Mouse (Mus musculus) E14TG2a.4 (cell line): ENCODE data around the gene Plxdc2.
"Not testable (repeated sequence)": the region's sequence is repeated elsewhere in the genome, so short reads cannot be mapped to it uniquely, and the experiment has no call there.

Experiments
- H3K27me3 ChIP-seq: 2 replicates; pipeline ENCODE4 v1.6.1; 2014; ENCODE audit warnings: low read length, control low read depth; ENCODE audit not compliant: insufficient read depth
- H3K36me3 ChIP-seq: 2 replicates; pipeline ENCODE4 v1.6.1; 2014; ENCODE audit warnings: low read length, control low read depth; ENCODE audit not compliant: insufficient read depth
- H3K4me1 ChIP-seq: replicated peaks from 2 replicates; pipeline ENCODE4 v1.6.1; 2014; ENCODE audit warnings: low read depth, low read length, control low read depth
- H3K4me3 ChIP-seq: replicated peaks from 2 replicates; pipeline ENCODE4 v1.5.1; 2014; ENCODE audit warnings: mild to moderate bottlenecking, low read length
- H3K9me3 ChIP-seq: 2 replicates; pipeline ENCODE4 v1.6.1; 2014; ENCODE audit warnings: low read length, control low read depth
- CTCF ChIP-seq: conservative IDR thresholded peaks from 2 replicates; pipeline ENCODE4 v1.5.1; 2014; ENCODE audit warnings: low read length
- NANOG ChIP-seq: IDR thresholded peaks from 2 replicates; pipeline ENCODE4 v1.6.1; 2014; ENCODE audit warnings: borderline replicate concordance, low read length, mixed read lengths
- POU5F1 ChIP-seq: IDR thresholded peaks from 2 replicates; pipeline ENCODE4 v1.6.1; 2014; ENCODE audit warnings: low read length, borderline replicate concordance

The Plxdc2 gene

DNA sequence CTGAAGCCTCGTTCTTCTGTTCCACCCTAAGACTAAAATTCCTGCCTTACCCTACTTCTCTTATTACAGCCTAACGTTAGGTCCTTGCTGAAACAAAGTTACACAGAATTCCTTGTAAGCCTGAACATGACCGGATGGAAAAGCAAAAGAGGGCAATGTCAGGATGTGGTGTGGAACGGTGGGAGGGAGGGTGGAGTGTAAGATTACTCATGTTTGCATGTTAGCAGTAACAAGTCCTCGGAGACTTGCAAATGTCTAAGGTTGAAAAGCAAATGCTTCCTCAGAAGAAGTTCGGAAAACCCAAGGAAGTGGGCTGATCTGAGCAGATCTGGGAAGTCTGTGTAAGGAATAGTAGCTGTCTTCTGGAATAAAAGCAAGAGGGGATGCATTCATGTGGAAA lies 353.8 kb downstream of the Plxdc2 start:
- H3K27me3 ChIP-seq: no peaks in the 10 kb centered on the region
- H3K9me3 ChIP-seq: no peaks in the 10 kb centered on the region
- H3K36me3 ChIP-seq: no peaks in the 10 kb centered on the region
- no peaks in the 10 kb centered on the region for H3K4me1 ChIP-seq
- no peak for TF ChIP-seq POU5F1
- TF ChIP-seq CTCF: no peak
- TF ChIP-seq NANOG: no peak
- H3K4me3 ChIP-seq: no peak overlapping the region

DNA sequence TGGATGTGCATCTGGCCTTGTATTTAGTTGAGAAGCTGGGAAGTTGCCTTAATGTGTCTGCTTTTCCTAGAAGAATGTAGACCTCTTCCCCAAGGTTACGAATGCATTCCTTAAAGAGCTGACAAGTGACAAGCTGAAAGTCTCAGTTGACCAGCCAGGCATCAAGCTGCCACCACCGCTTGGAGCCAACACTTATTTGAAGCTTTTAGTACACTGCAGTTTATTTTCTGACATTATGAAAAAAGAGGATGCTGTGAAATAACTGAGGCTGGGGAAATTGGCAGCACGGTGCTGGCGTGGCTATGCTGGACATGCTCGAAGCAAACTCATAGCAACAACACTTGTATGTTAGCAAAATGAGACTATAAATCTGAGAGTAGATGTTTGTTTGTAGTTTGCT lies 374.9 kb downstream of the Plxdc2 start:
- Histone ChIP-seq H3K9me3 (no peaks in the 10 kb centered on the region), H3K36me3 (no peaks in the 10 kb centered on the region), H3K4me1 (no peaks in the 10 kb centered on the region), H3K4me3 (no peak overlapping the region), H3K27me3 (no peaks in the 10 kb centered on the region)
- no peak for TF ChIP-seq CTCF
- TF ChIP-seq POU5F1: no peak
- TF ChIP-seq NANOG: no peak

DNA sequence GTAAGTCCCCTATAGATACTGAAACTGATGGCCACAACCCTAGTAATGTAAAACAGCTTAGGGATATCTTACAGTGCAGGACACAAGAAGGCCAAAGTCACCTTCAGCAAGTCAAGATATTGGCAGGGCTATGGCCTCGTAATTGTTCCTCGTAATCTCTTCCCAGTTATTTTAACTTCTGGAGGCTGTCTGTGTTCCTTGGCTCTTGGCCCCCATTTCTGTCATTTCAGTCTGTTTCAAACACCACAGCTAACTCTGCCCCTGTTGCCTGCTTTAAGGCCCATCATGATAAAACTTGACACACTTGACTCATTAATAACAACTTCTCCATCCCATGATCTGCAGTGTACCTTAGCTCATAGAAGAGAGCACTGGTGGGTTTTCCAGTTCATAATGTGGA lies 378.3 kb downstream of the Plxdc2 start:
- TF ChIP-seq NANOG (no peak), POU5F1 (no peak), CTCF (no peak)
- H3K9me3 ChIP-seq: no peaks in the 10 kb centered on the region
- H3K4me3 ChIP-seq: no peak overlapping the region
- H3K27me3 ChIP-seq: no peaks in the 10 kb centered on the region
- no peaks in the 10 kb centered on the region for H3K4me1 ChIP-seq
- no peaks in the 10 kb centered on the region for H3K36me3 ChIP-seq

DNA sequence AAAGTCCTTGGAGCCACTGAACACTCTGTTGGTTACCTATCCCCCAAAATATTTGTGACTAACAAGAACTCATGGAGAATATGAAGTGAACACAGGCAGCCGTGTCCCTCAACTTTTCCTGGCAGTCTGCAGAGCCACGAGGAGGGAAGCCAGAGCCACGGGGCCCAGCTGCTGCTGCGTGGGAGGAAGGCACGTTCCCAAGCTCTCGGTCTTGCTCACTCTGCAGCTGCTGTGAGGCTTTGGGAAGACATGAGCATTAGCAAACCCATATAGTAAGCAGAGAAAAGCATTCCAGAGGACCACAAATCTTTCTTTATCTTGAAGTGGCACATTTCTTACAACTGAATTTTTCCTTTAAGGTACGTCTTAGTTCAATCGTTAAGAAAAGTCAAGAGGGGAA lies 382.1 kb downstream of the Plxdc2 start:
- no peak for TF ChIP-seq POU5F1
- TF ChIP-seq NANOG: no peak
- TF ChIP-seq CTCF: no peak
- Histone ChIP-seq H3K9me3 (no peaks in the 10 kb centered on the region), H3K4me1 (no peaks in the 10 kb centered on the region), H3K4me3 (no peak overlapping the region), H3K36me3 (no peaks in the 10 kb centered on the region), H3K27me3 (no peaks in the 10 kb centered on the region)

DNA sequence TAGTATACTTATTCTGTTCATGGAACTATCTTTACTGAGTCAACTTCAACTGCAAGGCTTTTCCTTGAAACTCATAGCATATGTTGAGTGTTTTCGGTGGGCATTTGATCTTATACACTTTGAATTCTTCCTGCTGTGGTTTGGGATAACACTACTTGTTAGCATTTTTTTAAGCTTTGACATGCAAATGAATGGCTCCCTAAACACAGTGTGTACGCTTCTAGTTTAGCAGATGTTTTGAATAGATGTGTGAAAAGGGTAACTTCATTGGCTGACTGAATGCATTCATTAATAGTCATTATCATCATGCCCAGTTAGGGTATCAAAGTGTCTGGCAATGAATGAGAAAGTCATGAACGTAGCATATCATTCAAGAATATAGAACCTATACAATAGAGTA lies 385.7 kb downstream of the Plxdc2 start:
- Histone ChIP-seq H3K9me3 (no peaks in the 10 kb centered on the region), H3K36me3 (no peaks in the 10 kb centered on the region), H3K27me3 (no peaks in the 10 kb centered on the region), H3K4me3 (no peak overlapping the region), H3K4me1 (no peaks in the 10 kb centered on the region)
- TF ChIP-seq CTCF (no peak), POU5F1 (no peak), NANOG (no peak)

DNA sequence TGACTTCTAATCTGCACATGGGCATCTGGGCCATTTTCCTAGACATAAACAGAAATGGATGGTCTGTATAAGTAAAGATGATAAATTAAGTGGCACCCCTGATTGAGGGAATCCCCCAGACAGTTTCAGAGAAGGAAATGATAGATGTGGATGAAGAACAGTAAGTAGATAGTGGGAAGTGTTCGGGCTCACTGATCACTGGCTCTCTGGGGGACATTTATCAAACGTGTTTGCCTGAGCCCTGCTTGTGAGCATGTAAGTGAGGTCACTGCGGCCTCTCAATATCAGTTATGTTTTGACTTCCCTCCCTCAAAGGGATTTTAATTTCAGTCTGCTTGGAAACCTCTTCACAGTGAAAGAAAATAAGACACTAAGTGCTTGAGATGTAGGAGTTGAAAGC lies 387.5 kb downstream of the Plxdc2 start:
- no peak for TF ChIP-seq CTCF
- no peak for TF ChIP-seq POU5F1
- no peak for TF ChIP-seq NANOG
- Histone ChIP-seq H3K4me3 (no peak overlapping the region), H3K4me1 (no peaks in the 10 kb centered on the region), H3K27me3 (no peaks in the 10 kb centered on the region), H3K9me3 (no peaks in the 10 kb centered on the region), H3K36me3 (no peaks in the 10 kb centered on the region)

DNA sequence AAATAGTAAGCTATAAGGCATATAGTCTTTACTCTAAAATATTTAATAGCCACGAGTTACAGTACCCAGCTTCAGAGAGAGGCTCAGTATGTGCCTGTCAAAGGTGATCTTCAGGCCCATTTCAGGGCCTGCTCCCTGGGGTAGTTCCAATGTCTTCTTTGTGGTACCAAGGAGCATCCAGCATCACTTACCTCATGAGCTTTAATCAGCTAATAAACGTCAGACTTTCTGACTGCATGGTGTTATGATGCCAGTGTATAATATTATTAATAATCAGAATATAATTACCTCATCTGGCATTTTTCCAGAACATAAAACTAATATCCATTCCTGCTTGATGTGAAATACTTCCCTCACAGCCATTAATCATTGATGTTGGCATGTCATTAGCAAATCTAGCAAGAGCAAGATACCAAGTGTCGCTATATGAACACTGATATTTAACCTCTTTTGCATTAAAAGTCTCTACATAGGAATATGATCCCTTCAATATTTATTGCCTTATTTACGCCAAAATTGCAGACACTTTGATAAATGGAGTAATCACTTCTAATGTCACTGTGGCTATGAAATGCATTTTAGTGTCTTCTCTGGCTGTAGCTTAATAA lies 393.3 kb downstream of the Plxdc2 start:
- Histone ChIP-seq H3K9me3 (no peaks in the 10 kb centered on the region), H3K4me1 (no peaks in the 10 kb centered on the region), H3K4me3 (no peak overlapping the region), H3K27me3 (no peaks in the 10 kb centered on the region), H3K36me3 (no peaks in the 10 kb centered on the region)
- TF ChIP-seq NANOG: no peak

DNA sequence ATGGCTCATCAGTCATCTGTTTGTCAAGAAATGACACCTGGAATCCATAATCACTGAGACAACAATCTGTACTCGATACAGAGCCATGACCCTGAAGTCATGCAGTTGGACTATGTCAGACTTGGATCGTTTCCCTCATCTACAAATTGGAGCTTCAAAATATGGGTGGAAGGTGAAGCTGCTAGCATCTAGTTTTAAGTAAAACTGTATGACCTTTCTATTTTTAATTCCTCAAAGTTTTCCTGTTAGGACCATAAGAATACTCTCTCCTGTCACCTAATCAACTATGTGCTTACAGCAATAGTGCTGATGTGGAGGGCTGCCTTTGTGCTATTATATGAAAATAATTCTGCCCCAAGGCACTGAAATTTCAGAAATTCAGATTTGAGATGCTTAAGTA lies 401.1 kb downstream of the Plxdc2 start:
- TF ChIP-seq CTCF: no peak
- no peak for TF ChIP-seq NANOG
- TF ChIP-seq POU5F1: no peak
- Histone ChIP-seq H3K36me3 (no peaks in the 10 kb centered on the region), H3K27me3 (no peaks in the 10 kb centered on the region), H3K4me3 (no peak overlapping the region), H3K9me3 (no peaks in the 10 kb centered on the region), H3K4me1 (no peaks in the 10 kb centered on the region)

DNA sequence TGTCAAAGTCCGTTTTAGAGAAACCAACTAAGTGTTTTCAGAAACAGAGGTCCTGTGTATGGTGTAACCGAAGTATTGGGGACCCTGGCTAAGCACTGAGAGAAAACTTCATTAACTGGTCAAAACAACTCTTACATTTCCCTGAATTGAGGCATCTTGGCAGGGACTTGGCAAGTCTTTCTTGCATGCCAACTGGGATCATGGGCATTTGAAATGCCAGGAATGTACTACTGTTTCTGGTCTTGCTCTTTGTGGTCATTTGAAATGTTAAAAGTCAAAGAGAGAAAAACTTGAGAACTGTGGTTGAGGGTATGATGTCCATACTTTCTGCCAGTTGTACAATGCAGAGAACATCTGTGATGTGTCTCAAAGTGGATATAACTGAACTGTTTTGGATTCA lies 403.7 kb downstream of the Plxdc2 start:
- no peaks in the 10 kb centered on the region for H3K4me1 ChIP-seq
- no peaks in the 10 kb centered on the region for H3K36me3 ChIP-seq
- no peak overlapping the region for H3K4me3 ChIP-seq
- H3K9me3 ChIP-seq: no peaks in the 10 kb centered on the region
- no peaks in the 10 kb centered on the region for H3K27me3 ChIP-seq
- no peak for TF ChIP-seq CTCF
- TF ChIP-seq NANOG: no peak
- no peak for TF ChIP-seq POU5F1

DNA sequence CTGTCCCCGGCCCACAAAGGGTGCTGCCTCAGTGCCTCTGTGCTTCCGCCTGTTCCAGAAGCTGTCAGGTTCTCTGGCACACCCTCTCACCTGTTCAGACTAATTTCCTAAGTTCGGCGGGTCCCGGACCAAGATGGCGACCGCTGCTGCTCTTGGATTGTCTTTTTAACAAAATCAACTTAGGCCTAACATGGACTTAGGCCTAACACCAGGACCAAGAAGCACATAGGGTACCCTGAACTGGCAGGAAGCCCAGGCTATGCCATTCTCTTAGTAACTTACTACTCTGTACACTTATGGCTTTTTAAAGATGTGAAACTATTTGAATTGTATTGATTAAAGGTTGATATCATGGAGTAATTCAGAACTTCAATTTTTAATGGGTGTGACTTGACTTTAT lies 413.0 kb downstream of the Plxdc2 start:
- not testable (repeated sequence) for H3K27me3 ChIP-seq, H3K36me3 ChIP-seq, H3K4me1 ChIP-seq
- H3K9me3 ChIP-seq: peaks cover 12% of the 10 kb centered on the region
- 0 out of 2 replicates have a peak overlapping the region, but pooled peaks have one; percentile 26 for H3K4me3 ChIP-seq
